Mouse (Mus musculus) layer of hippocampus, postnatal 10 days (tissue): ENCODE results near the gene C1qtnf9. TPM values are rescaled to one million over a fixed set of nuclear protein-coding genes. Genes with fewer than 3 reads are reported as not detected.

Experiments
- DNase-seq, 2 experiments: peaks; one replicate each; pipeline ENCODE4 v3.0.0; 2021; ENCODE audit warnings: low spot score in 2 of 2
- long read RNA-seq: library from polyadenylated mRNA; stranded (forward); transcript quantifications from one replicate; pipeline ENCODE4 v2.0.0, GENCODE M21; 2023
- total RNA-seq, 2 experiments: library from RNA; stranded (reverse); gene quantifications; 2 replicates each; pipeline ENCODE4 v1.2.3; 2021

C1qtnf9 gene
- total RNA-seq = under 1 TPM in 1 of 2 experiments, not detected in 1; 0.18 TPM
- long read RNA-seq = 0 reads

DNA sequence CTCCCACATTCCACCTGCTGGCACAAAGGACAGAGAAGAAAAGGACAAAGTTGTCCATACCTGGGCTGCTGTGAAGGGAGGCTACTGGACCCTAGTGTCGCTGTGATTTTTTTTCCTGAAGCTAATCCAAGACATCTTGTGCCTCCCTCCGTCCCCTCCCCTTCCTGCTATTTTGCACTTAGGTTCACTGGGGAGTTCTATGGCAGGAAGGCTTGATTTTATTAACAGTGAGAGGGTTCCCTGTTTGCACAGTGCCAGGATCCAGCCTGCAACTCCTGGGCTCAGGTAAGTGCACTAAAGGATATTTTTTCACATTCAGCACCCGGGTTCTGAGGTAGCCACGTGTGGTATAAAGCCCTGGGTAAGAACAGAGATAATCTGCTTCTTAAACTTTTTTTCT is at the start of gene C1qtnf9:
TSS of gene C1qtnf9 (plus strand) at position 251 of the 400 bp plus-strand sequence.
- no peak for DNase-seq

DNA sequence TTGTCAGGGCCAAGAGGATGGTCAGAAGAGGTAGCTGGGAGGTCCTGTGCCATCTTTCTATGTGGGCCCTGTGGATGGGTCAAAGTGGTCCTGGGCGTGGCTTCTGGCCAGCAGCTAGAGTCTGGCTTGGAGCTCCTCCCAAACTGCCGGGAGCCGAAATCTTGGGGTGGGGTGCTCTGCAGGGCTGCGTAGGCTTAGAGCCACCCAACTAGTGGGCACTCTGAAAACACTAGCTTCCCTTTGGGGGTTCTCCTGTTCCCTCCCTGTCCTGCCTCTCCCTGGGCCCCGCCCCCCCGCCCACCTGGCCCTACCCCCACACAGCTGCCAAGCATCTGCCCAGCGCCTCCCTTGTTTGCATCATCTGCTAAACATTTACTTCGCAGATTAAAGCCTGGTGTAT is 46.6 kb upstream of the C1qtnf9 start:
- DNase-seq = no peak

DNA sequence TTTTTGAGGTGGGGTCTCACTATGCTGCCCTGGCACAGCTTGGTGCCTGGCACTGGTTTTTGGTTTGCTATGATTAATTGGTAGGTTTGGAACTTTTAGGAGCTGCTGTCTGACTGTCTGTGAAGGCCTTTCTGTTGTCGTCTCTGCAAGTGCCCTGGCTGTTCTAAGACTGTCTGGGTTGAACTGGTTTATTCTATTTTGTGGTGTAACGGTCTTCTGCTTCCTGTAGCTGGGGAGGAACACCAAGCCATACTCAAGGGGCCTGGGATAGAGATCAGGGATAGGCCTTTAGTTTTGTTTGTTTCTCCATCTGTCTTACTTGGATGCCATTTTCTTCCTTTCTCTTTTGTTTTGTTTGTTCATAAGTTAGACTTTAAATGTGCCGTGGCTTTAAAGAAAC is 46.0 kb upstream of the C1qtnf9 start:
- no peak for DNase-seq

- no peak for DNase-seq
Observed at GRCm38 (mm10) chr14:60726091-60726490, 41.8 kb upstream of the C1qtnf9 start.

DNA sequence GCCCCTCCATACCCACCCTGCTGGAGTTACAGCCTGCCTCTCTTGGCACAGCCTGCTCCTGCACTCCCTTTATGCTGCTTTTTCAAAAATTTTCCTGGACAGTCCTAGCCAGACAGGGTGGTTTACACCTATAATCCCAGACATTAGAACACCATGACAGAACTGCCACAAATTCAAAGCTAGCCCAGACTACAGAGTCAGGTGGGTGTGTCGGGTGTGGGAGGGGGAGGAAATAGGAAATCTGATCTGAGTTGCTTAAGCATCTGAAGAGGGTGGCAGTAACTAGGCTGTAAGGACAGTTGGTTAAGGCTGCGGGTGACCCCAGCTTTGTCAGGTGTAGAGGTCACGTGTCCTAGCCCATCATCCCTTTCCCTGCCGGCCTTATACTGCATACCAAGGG is 40.8 kb upstream of the C1qtnf9 start:
- DNase-seq = no peak

- DNase-seq = no peak
Observed at GRCm38 (mm10) chr14:60732081-60732480, 35.9 kb upstream of the C1qtnf9 start.

GRCm38 (mm10) chr14:60732787-60733186 is 35.1 kb upstream of the C1qtnf9 start:
- peak in 1 of 2 experiments; percentile 59 for DNase-seq

DNA sequence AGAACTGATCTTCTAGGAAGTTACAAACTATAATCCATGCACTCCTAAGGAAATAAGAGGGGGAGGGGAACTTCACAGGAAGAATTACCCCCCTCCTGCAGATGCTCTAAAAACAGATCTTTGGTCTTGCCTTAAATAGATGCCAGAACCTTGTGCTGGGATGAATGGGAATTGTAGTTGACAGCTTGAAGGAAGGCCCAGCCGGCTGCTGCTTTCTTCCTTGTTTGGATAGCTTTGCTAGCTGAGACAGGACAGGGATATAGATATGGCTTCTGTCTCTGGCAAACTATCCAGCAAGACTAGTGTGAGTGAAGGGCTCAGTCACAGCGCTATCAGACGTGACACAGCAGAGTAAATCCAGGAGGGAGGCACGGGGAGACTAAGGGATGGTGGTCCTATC is 34.2 kb upstream of the C1qtnf9 start:
- DNase-seq = no peak

- DNase-seq = no peak
Observed at GRCm38 (mm10) chr14:60735206-60735605, 32.7 kb upstream of the C1qtnf9 start.

- DNase-seq = no peak
Observed at GRCm38 (mm10) chr14:60735848-60736547, 31.9 kb upstream of the C1qtnf9 start.

DNA sequence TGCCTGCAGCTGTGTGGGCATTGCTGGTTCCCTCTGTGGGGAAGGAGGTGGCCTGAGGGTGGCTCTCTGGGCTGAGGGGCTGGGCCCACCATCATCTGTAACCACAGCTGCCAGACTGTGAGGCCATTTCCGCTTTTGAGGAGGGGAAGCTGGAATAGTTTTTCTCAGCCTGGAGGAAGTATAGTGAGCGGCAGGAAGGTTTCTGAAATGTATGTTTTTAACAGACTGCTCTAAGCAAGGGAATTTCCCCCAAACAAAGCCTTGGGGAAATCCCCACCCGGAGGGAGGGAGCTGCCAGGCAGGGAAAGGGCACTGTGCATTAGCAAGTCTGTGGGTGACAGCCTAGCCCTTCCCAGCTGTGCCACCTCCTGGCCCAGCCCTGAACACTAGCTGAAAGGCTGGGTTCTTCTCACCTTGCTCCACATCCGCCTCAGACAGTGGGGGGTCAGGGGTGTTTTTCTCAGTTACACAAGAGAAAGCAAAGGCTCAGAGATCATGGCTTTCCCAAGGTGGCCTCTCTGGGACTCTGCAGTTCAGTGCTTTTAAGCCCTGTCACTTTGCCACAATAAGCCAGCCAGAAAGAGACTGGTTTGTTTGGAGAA is 31.2 kb upstream of the C1qtnf9 start:
- no peak for DNase-seq

DNA sequence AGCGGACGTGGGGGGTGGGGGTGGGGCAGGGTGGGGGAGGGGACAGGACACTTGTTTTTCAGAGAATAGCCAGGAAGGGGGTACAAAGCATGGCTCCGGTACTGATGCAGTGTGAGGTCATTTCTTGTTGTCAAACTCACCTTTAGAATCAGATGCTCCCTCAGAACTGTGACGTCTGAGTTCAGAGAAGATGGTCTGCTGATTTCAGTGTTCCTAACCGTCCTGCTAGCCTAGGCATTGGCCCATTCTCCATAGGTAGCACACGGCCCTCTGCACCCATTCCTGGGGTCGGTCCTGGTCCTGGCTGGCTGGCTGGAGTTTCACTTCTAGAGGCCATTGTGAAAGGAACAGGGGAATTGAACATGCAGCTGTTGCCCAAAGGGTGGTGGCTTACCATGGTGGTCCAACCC is 30.7 kb upstream of the C1qtnf9 start:
- DNase-seq = no peak

- DNase-seq = no peak
Observed at GRCm38 (mm10) chr14:60738434-60738938, 29.4 kb upstream of the C1qtnf9 start.

DNA sequence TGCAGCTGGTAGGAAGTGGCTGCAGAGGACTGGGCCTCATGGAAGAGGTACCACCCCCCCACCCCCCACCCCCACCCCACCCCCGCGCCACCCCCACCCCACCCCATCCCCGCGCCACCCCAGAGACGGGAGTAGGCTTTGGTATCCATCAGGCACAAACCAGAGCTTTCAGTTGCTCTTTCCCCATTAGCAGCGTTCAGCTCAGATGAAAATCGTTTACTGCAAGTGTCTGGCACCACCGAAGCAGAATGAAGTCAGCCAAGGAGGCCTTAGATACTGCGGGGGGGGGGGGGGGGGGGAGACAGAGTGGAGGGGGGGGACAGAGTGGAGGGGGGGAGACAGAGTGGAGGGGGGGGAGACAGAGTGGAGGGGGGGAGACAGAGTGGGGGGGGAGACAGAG is 28.8 kb upstream of the C1qtnf9 start:
- DNase-seq = no peak

- DNase-seq = no peak
Observed at GRCm38 (mm10) chr14:60739616-60740015, 28.3 kb upstream of the C1qtnf9 start.

DNA sequence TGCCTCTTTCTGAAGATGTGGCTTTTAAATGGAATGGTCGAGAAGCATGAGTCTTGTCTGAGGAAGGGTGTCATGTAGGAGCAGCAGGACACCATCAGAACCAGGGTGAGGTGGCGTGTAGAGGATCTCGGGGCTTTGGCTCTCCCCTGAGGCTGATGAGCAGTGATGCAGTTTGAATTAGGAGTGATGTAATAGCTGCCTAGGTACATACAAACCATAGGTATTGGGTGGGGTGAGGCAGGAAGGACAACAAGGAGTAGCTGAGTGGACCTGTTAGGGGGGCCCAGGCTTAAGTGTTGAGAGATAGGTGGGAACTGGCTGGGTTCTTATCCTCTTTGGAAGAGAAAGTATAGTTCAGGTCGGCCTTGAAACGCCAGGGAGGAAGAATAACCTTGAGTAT is 27.4 kb upstream of the C1qtnf9 start:
- DNase-seq = no peak

- DNase-seq = no peak
Observed at GRCm38 (mm10) chr14:60741033-60741432, 26.9 kb upstream of the C1qtnf9 start.

GRCm38 (mm10) chr14:60741490-60741981 is 26.4 kb upstream of the C1qtnf9 start:
- DNase-seq = peak; percentile 56 to 68

- no peak for DNase-seq
Observed at GRCm38 (mm10) chr14:60743681-60744080, 24.3 kb upstream of the C1qtnf9 start.

GRCm38 (mm10) chr14:60745201-60745600 is 22.7 kb upstream of the C1qtnf9 start:
- DNase-seq = no peak

GRCm38 (mm10) chr14:60746141-60746540 is 21.8 kb upstream of the C1qtnf9 start:
- no peak for DNase-seq

DNA sequence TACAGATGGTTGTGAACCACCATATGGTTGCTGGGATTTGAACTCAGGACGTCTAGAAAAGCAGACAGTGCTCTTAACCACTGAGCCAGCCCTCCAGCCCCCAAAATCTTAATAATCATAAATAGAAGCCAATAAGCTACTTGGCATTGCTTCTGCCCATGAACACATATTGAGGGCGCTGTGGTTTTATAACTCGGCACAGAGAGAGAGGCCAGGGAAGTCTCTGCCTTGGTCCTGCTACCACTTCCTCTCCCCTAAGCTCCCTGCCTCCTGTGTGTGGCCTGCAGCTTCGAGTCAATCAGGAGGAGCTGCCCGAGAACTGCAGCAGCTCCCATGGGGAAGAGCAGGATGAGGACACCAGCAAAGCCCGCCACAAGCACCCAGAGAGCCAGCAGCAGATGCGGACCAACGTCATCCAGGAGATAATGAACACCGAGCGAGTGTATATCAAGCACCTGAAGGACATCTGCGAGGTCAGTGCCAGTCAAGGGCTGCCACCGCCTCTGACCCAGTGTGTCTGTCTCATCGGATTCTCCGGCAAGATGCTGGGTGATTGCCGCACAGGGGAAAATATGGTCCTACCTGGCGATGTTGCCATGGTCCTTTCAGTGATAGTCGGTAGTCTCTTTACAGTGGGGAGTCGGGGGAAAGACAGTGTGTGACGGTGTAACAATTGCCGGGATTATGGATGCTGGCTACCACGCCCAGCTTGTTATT is 20.6 kb upstream of the C1qtnf9 start:
- no peak for DNase-seq
